In the genomic region with DNA sequence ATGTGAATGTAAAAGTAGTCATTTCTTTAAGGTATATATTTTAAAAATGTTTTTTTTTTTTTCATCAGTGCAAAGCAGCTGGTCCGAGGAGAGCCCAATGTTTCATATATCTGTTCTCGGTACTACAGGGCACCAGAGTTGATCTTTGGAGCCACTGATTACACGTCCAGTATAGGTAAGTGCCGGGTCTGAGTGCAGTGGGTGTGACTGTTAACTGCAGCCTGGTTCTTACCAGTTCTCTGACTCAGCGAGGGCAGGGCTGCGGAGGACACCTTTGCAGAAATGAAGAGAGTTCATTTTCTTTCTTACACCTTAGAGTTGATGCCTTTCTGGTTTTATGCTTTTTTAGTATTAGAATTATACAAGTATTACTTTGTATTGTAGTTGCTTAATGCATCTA, we compare ENCODE assay signal across 25 mouse cellular contexts.
A peak's percentile ranks its signal among the peaks of the same experiment; 100 is the strongest.
DNase-seq lines count a peak whose midpoint lies in the region; ATAC-seq lines count a peak whose summit lies in the region.
"Had no signal": no experiment of that assay in that cellular context is flagged by ENCODE, and none has a peak within 500 bp of the region (broad histone marks: within the 10 kb centered on the region; RNA-seq: fewer than 3 reads in every experiment).

No protein-coding gene starts in this region.

- WGBS in neural tube, embryonic 11.5 days: 91% methylated on average over 6 of the region's 6 CpGs
- 32% methylated on average over 6 of the region's 6 CpGs for WGBS in large intestine, adult 2 months
- 70% methylated on average over 6 of the region's 6 CpGs for WGBS in stomach, embryonic 16.5 days
- 91% methylated on average over 6 of the region's 6 CpGs for WGBS in forebrain, embryonic 10.5 days

- H3K4me3 ChIP-seq in neural tube, embryonic 11.5 days (ENCODE audit: low read depth, low read length): no peak overlapping the region
- no peak overlapping the region for H3K4me3 ChIP-seq in stomach, embryonic 16.5 days (replicated peaks; ENCODE audit: low read length)
- no peak overlapping the region for H3K4me3 ChIP-seq in forebrain, embryonic 10.5 days

- no peaks in the 10 kb centered on the region for H3K27me3 ChIP-seq in neural tube, embryonic 11.5 days (ENCODE audit: control insufficient read depth, insufficient read depth, low read length)
- H3K27me3 ChIP-seq in stomach, embryonic 16.5 days (ENCODE audit: control insufficient read depth, insufficient read depth, low read length): no peaks in the 10 kb centered on the region
- no peaks in the 10 kb centered on the region for H3K27me3 ChIP-seq in forebrain, embryonic 10.5 days (ENCODE audit: poor library complexity, severe bottlenecking)
- H3K27me3 ChIP-seq: CH12.LX, Patski had no signal

- H3K4me2 ChIP-seq in neural tube, embryonic 11.5 days (ENCODE audit: low read depth): no peak overlapping the region
- no peak overlapping the region for H3K4me2 ChIP-seq in stomach, embryonic 16.5 days (ENCODE audit: low read depth, low read length)
- H3K4me2 ChIP-seq: heart, embryonic 11.5 days; hindbrain, embryonic 14.5 days had no signal

- no peak overlapping the region for H3K27ac ChIP-seq in neural tube, embryonic 11.5 days (ENCODE audit: low read depth, low read length)
- H3K27ac ChIP-seq in stomach, embryonic 16.5 days (ENCODE audit: low read length): no peak overlapping the region
- H3K27ac ChIP-seq in forebrain, embryonic 10.5 days: no peak overlapping the region
- H3K27ac ChIP-seq: hindbrain, embryonic 14.5 days; hindbrain, postnatal 0 days had no signal

- peak; percentile 9 for DNase-seq in neural tube, embryonic 11.5 days (ENCODE audit: low spot score)
- DNase-seq in neural tube, embryonic 10.5 days (ENCODE audit: extremely low spot score, low spot score): no peak
- DNase-seq in large intestine, adult 2 months (ENCODE audit: low read depth, low spot score): peak; percentile 45
- no peak for DNase-seq in lung, postnatal 14 days
- no peak for DNase-seq in gastrocnemius, adult 8-10 months (ENCODE audit: low spot score in 2 of 2)
- no peak for DNase-seq in forebrain, embryonic 10.5 days (ENCODE audit: extremely low spot score, low spot score)
- DNase-seq: adrenal gland, adult 2 months; adrenal gland, postnatal 14 days; B cell, adult 2 months; cerebellum, adult 11 months; cerebellum, adult 8-10 months; cerebellum, postnatal 10 days; forebrain, postnatal 0 days; gastrocnemius, postnatal 10 days; gastrocnemius, postnatal 36 days; heart, postnatal 4 days had no signal

- no peak for ATAC-seq in neural tube, embryonic 11.5 days (ENCODE audit: insufficient read depth, low FRiP score, low TSS enrichment)
- ATAC-seq in stomach, embryonic 16.5 days (ENCODE audit: insufficient read depth, low FRiP score): peak; percentile 78; the same call in 1 of the 2 replicates
- ATAC-seq: forebrain, embryonic 14.5 days; forebrain, postnatal 0 days; hindbrain, postnatal 0 days; inflammation-experienced regulatory T-cells, adult 6 months; Patski had no signal

- H3K36me3 ChIP-seq in neural tube, embryonic 11.5 days (ENCODE audit: control insufficient read depth, insufficient read depth, low read length): peaks cover 5% of the 10 kb centered on the region; the same call in 1 of the 2 replicates
- 0 out of 2 replicates have a peak, but pooled peaks cover 10% of the 10 kb centered on the region for H3K36me3 ChIP-seq in stomach, embryonic 16.5 days (ENCODE audit: control insufficient read depth, insufficient read depth, low read length)
- H3K36me3 ChIP-seq in forebrain, embryonic 10.5 days (replicated peaks): peaks cover 89% of the 10 kb centered on the region

- H3K9ac ChIP-seq in neural tube, embryonic 11.5 days (ENCODE audit: low read length): no peak overlapping the region
- H3K9ac ChIP-seq in stomach, embryonic 16.5 days (ENCODE audit: low read length): no peak overlapping the region
- H3K9ac ChIP-seq: forebrain, postnatal 0 days; hindbrain, embryonic 14.5 days had no signal

- H3K4me1 ChIP-seq in neural tube, embryonic 11.5 days (ENCODE audit: control insufficient read depth, insufficient read depth, low read length): no peaks in the 10 kb centered on the region
- no peaks in the 10 kb centered on the region for H3K4me1 ChIP-seq in stomach, embryonic 16.5 days (ENCODE audit: control insufficient read depth, insufficient read depth, low read length)
- H3K4me1 ChIP-seq in forebrain, embryonic 10.5 days: no peaks in the 10 kb centered on the region

- no peaks in the 10 kb centered on the region for H3K9me3 ChIP-seq in neural tube, embryonic 11.5 days (ENCODE audit: control insufficient read depth, low read length)
- H3K9me3 ChIP-seq in stomach, embryonic 16.5 days (replicated peaks; ENCODE audit: control insufficient read depth, low read length): no peaks in the 10 kb centered on the region
- no peaks in the 10 kb centered on the region for H3K9me3 ChIP-seq in forebrain, embryonic 10.5 days
- H3K9me3 ChIP-seq: G1E had no signal

Comparison
In these comparisons a context has a peak if more than half of its experiments do, and no peak if none do; other contexts are left out.
1. DNase-seq: peak in neural tube, embryonic 11.5 days (single experiment) and large intestine, adult 2 months (single experiment); none in neural tube, embryonic 10.5 days (single experiment), lung, postnatal 14 days (single experiment), gastrocnemius, adult 8-10 months (0 of 2) and forebrain, embryonic 10.5 days (single experiment).